Mouse (Mus musculus): ENCODE data around the gene Cbl.

GRCm38 (mm10) chr9:44175957-44176356 lies 57.9 kb downstream of the Cbl start:
- TF ChIP-seq CTCF (IDR thresholded peaks at IDR 0.05; ENCODE audit: borderline replicate concordance, extremely low read depth, insufficient read depth, insufficient read length) = no peak
- no peak for TF ChIP-seq POLR2A (IDR thresholded peaks at IDR 0.05; ENCODE audit: borderline replicate concordance, extremely low read depth, insufficient read depth, insufficient read length, poor library complexity, severe bottlenecking)
